Mouse (Mus musculus): ENCODE measurements around the gene Plppr1. TPM values are rescaled to one million over a fixed set of nuclear protein-coding genes. Genes with fewer than 3 reads are reported as not detected.
"Not testable (repeated sequence)": the region's sequence is repeated elsewhere in the genome, so short reads cannot be mapped to it uniquely, and the experiment has no call there.

Gene Plppr1
- polyA plus RNA-seq, 1 experiment from 2014 or later = 76.7 TPM

DNA sequence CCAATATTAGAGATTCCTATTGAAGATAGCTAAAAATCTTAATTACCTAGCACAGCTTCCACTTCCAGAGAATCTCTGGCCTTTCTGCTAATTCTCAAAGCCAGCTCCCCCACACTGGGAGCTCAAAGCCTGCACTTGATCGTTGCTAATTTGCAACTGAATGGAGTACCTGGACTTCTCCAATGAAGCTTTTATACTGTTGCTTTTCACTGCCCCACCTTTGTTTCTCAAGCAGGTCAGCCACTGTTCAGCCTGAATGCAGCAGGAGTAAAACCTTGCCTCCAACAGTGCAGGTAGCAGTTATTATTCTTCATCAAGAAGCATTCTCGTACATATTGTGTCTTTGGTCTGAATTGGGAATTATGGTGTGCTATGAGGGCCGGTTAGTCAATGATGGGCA, 309.0 kb downstream of the Plppr1 start:
- not testable (repeated sequence) for DNase-seq (ENCODE audit: low spot score); H3K9ac ChIP-seq; H3K4me2 ChIP-seq (replicated peaks); ATAC-seq (ENCODE audit: low FRiP score); H3K27me3 ChIP-seq (ENCODE audit: control insufficient read depth, insufficient read depth, low read length); H3K4me1 ChIP-seq (replicated peaks; ENCODE audit: control insufficient read depth, insufficient read depth, low read length); H3K36me3 ChIP-seq (replicated peaks; ENCODE audit: control insufficient read depth, insufficient read depth); H3K27ac ChIP-seq; H3K4me3 ChIP-seq (replicated peaks; ENCODE audit: low read length)
- peaks cover 17% of the 10 kb centered on the region; the same call in 1 of the 2 replicates for H3K9me3 ChIP-seq (ENCODE audit: control insufficient read depth, low read length)
- 84% methylated on average over 3 of the region's 3 CpGs for WGBS

DNA sequence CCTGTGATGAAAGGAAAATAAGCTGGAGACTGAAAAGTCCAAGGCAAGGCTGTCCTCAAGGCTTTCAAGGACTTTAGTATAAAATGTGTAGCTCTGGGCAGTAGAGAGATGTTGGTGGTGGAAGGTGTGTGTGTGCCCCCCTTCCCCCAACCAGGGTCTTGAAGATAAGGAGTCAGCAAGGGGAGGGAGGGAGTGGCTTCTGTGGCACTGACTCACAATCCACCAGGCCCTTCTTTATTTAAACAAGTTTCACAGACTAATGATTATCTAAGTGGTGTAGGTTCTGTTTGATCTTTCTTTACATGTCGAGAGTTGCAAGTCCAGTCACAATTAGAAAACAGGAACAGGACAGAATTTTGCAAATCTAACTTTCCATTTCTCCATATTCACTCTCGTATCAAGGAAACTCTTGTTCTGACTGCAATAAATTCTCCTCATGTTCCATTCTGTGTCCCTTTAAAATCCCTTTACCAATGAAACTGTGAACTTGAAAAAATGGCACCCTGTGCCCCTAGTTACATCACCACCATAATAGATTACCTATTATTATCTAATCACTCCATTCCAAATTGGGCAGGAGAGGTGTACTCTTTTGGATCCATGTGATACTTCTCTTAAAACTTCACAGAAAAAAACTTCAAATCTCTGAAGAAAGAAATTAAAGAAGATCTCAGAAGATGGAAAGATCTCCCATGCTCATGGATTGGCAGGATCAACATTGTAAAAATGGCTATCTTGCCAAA, 324.7 kb downstream of the Plppr1 start:
- not testable (repeated sequence) for DNase-seq (ENCODE audit: low spot score); H3K4me2 ChIP-seq (replicated peaks); H3K4me3 ChIP-seq (replicated peaks; ENCODE audit: low read length); H3K27me3 ChIP-seq (ENCODE audit: control insufficient read depth, insufficient read depth, low read length); H3K9ac ChIP-seq; H3K36me3 ChIP-seq (replicated peaks; ENCODE audit: control insufficient read depth, insufficient read depth); H3K9me3 ChIP-seq (ENCODE audit: control insufficient read depth, low read length); H3K4me1 ChIP-seq (replicated peaks; ENCODE audit: control insufficient read depth, insufficient read depth, low read length); H3K27ac ChIP-seq; ATAC-seq (ENCODE audit: low FRiP score)
- WGBS = 88% methylated on average over 2 of the region's 2 CpGs

DNA sequence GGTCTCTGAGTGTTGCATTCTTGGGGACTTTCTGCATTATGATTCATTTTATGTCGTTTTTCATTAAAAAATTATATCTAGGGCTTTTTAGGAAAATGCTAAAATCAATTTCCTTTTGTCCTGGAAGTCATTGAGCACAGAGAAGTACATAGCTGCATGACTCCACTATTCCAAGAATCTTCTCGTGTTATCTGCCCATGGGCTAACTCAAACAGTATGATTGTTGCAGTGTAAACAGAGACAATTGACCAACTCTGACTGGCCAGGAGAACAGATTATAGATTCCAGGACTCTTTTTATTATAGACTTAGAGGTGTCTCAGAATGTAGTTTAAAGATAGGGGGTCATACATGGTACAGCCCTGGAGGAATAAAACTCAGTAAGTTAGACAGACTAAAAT, 327.8 kb downstream of the Plppr1 start:
- no peaks in the 10 kb centered on the region for H3K27me3 ChIP-seq (ENCODE audit: control insufficient read depth, insufficient read depth, low read length)
- 55% methylated on average over 2 of the region's 2 CpGs for WGBS
- H3K4me1 ChIP-seq (replicated peaks; ENCODE audit: control insufficient read depth, insufficient read depth, low read length) = no peaks in the 10 kb centered on the region
- no peak overlapping the region for H3K27ac ChIP-seq
- no peak for ATAC-seq (ENCODE audit: low FRiP score)
- no peaks in the 10 kb centered on the region for H3K36me3 ChIP-seq (replicated peaks; ENCODE audit: control insufficient read depth, insufficient read depth)
- no peak overlapping the region for H3K4me3 ChIP-seq (replicated peaks; ENCODE audit: low read length)
- H3K4me2 ChIP-seq (replicated peaks) = no peak overlapping the region
- no peak for DNase-seq (ENCODE audit: low spot score)
- no peaks in the 10 kb centered on the region for H3K9me3 ChIP-seq (ENCODE audit: control insufficient read depth, low read length)
- H3K9ac ChIP-seq = no peak overlapping the region
